In genomic region chr5:77307821-77308553, GRCm38 (mm10) we compare ENCODE assay signal across 9 mouse cellular contexts. TPM values are rescaled to one million over a fixed set of nuclear protein-coding genes. Genes with fewer than 3 reads are reported as not detected.
DNase-seq lines count a peak whose midpoint lies in the region; ATAC-seq and TF ChIP-seq lines count a peak whose summit lies in the region.
"Had no signal": no experiment of that assay in that cellular context is flagged by ENCODE, and none has a peak within 500 bp of the region (broad histone marks: within the 10 kb centered on the region; RNA-seq: fewer than 3 reads in every experiment).

No protein-coding gene starts in this region.

- peaks cover 21% of the 10 kb centered on the region for H3K4me1 ChIP-seq in heart, embryonic 16.5 days (ENCODE audit: control insufficient read depth, insufficient read depth, low read length)
- peaks cover 6% of the 10 kb centered on the region; the same call in 1 of the 2 replicates for H3K4me1 ChIP-seq in cortical plate, adult 2 months (ENCODE audit: control insufficient read depth, insufficient read depth, low read length)
- H3K4me1 ChIP-seq in intestine, embryonic 15.5 days (replicated peaks) = peaks cover 17% of the 10 kb centered on the region
- peaks cover 22% of the 10 kb centered on the region for H3K4me1 ChIP-seq in midbrain, embryonic 16.5 days (ENCODE audit: control insufficient read depth, insufficient read depth, low read length)

- H3K36me3 ChIP-seq in heart, embryonic 16.5 days (ENCODE audit: control insufficient read depth, insufficient read depth) = peaks cover 17% of the 10 kb centered on the region
- peaks cover 11% of the 10 kb centered on the region; the same call in 1 of the 2 replicates for H3K36me3 ChIP-seq in intestine, embryonic 15.5 days
- peaks cover 11% of the 10 kb centered on the region; the same call in 1 of the 2 replicates for H3K36me3 ChIP-seq in midbrain, embryonic 16.5 days (ENCODE audit: control insufficient read depth, insufficient read depth, low read length)

- WGBS in heart, embryonic 16.5 days = 75% methylated on average over 5 of the region's 5 CpGs
- 82% methylated on average over 5 of the region's 5 CpGs for WGBS in intestine, embryonic 15.5 days
- 78% methylated on average over 5 of the region's 5 CpGs for WGBS in midbrain, embryonic 16.5 days

- no peak for TF ChIP-seq CTCF in cortical plate, adult 2 months (IDR thresholded peaks at IDR 0.05; ENCODE audit: extremely low read depth, insufficient read depth, low read length)

- ATAC-seq in heart, embryonic 16.5 days (replicated peaks; ENCODE audit: extremely low read depth, insufficient read depth, low FRiP score) = no peak
- ATAC-seq in intestine, embryonic 15.5 days = no peak
- ATAC-seq in midbrain, embryonic 16.5 days = no peak
- ATAC-seq in erythroid progenitor cell, adult 5-6 weeks (replicated peaks; ENCODE audit: low FRiP score, poor library complexity, severe bottlenecking) = no peak

- TF ChIP-seq POLR2A in cortical plate, adult 2 months (IDR thresholded peaks at IDR 0.05; ENCODE audit: extremely low read depth, insufficient read depth, low read length) = no peak

- H3K9me3 ChIP-seq in heart, embryonic 16.5 days (replicated peaks; ENCODE audit: control insufficient read depth, low read length) = no peaks in the 10 kb centered on the region
- H3K9me3 ChIP-seq in intestine, embryonic 15.5 days = no peaks in the 10 kb centered on the region
- no peaks in the 10 kb centered on the region for H3K9me3 ChIP-seq in midbrain, embryonic 16.5 days (replicated peaks; ENCODE audit: control insufficient read depth, low read length, poor library complexity, severe bottlenecking)

- H3K27me3 ChIP-seq in heart, embryonic 16.5 days (ENCODE audit: control insufficient read depth, insufficient read depth, low read length) = no peaks in the 10 kb centered on the region
- no peaks in the 10 kb centered on the region for H3K27me3 ChIP-seq in intestine, embryonic 15.5 days (replicated peaks)
- H3K27me3 ChIP-seq in midbrain, embryonic 16.5 days (ENCODE audit: control insufficient read depth, insufficient read depth, low read depth, low read length) = no peaks in the 10 kb centered on the region

- H3K4me2 ChIP-seq in heart, embryonic 16.5 days (ENCODE audit: low read depth, low read length) = peak overlapping the region; percentile 90
- H3K4me2 ChIP-seq in intestine, embryonic 15.5 days (replicated peaks) = peak overlapping the region; percentile 93
- peak overlapping the region; percentile 99 for H3K4me2 ChIP-seq in midbrain, embryonic 16.5 days (ENCODE audit: low read length)

- no peak for DNase-seq in heart, adult 9 months (ENCODE audit: low spot score in 2 of 2)
- DNase-seq in testis, postnatal 14 days (ENCODE audit: low spot score) = no peak
- DNase-seq in layer of hippocampus, adult 9-10 months (ENCODE audit: low spot score) = no peak
- DNase-seq: lung, postnatal 10 days had no signal

- H3K27ac ChIP-seq in heart, embryonic 16.5 days (ENCODE audit: low read length) = no peak overlapping the region
- H3K27ac ChIP-seq in cortical plate, adult 2 months (ENCODE audit: insufficient read depth, low read length) = no peak overlapping the region
- no peak overlapping the region for H3K27ac ChIP-seq in intestine, embryonic 15.5 days
- no peak overlapping the region for H3K27ac ChIP-seq in midbrain, embryonic 16.5 days (ENCODE audit: low read length)

- H3K4me3 ChIP-seq in heart, embryonic 16.5 days (ENCODE audit: low read length) = peak overlapping the region; percentile 95; the same call in 1 of the 2 replicates
- peak overlapping the region; percentile 50 for H3K4me3 ChIP-seq in cortical plate, adult 2 months (ENCODE audit: insufficient read depth, low read length)
- peak overlapping the region; percentile 83 for H3K4me3 ChIP-seq in intestine, embryonic 15.5 days (replicated peaks)
- peak overlapping the region; percentile 76 for H3K4me3 ChIP-seq in midbrain, embryonic 16.5 days (ENCODE audit: low read depth, low read length)

- no peak overlapping the region for H3K9ac ChIP-seq in heart, embryonic 16.5 days (ENCODE audit: low read length)
- peak overlapping the region; percentile 68 for H3K9ac ChIP-seq in intestine, embryonic 15.5 days
- H3K9ac ChIP-seq in midbrain, embryonic 16.5 days (ENCODE audit: low read depth, low read length) = 0 out of 2 replicates have a peak overlapping the region, but pooled peaks have one; percentile 13

RNA-seq across cellular contexts. Expression of gene Noa1, which starts 1.9 kb away (rescaled TPM):
- 22.5 and 23.7 TPM in 2 replicates for polyA plus RNA-seq in heart, embryonic 16.5 days (2015; fragmentation: Nextera tagmentation; extraction: Ambion mirVana)
- polyA plus RNA-seq in cortical plate, adult 2 months (2012; rRNA removed) = 18.4 and 18.5 TPM in 2 replicates
- 35.3 and 35.4 TPM in 2 replicates for polyA plus RNA-seq in intestine, embryonic 15.5 days (2015; fragmentation: Nextera tagmentation; extraction: Ambion mirVana)
- 36.2 and 36.5 TPM in 2 replicates for polyA plus RNA-seq in midbrain, embryonic 16.5 days (2015; fragmentation: Nextera tagmentation; extraction: Ambion mirVana)
- 6.3 and 10.5 TPM in 2 replicates for total RNA-seq in erythroid progenitor cell, adult 5-6 weeks (2015; ENCODE audit: low replicate concordance)
- 11.6 and 28.2 TPM in 2 replicates for total RNA-seq in erythroid progenitor cell, adult 5-6 weeks (2017; ENCODE audit: low replicate concordance)

RNA-seq across cellular contexts. Expression of gene Polr2b, which starts 2.0 kb away (rescaled TPM):
- 39.0 and 40.4 TPM in 2 replicates for polyA plus RNA-seq in heart, embryonic 16.5 days (2015; fragmentation: Nextera tagmentation; extraction: Ambion mirVana)
- 35.4 and 35.9 TPM in 2 replicates for polyA plus RNA-seq in cortical plate, adult 2 months (2012; rRNA removed)
- 51.5 and 55.9 TPM in 2 replicates for polyA plus RNA-seq in intestine, embryonic 15.5 days (2015; fragmentation: Nextera tagmentation; extraction: Ambion mirVana)
- 62.5 and 64.9 TPM in 2 replicates for polyA plus RNA-seq in midbrain, embryonic 16.5 days (2015; fragmentation: Nextera tagmentation; extraction: Ambion mirVana)
- total RNA-seq in erythroid progenitor cell, adult 5-6 weeks (2015; ENCODE audit: low replicate concordance) = 43.6 and 62.5 TPM in 2 replicates
- total RNA-seq in erythroid progenitor cell, adult 5-6 weeks (2017; ENCODE audit: low replicate concordance) = 53.7 and 109 TPM in 2 replicates

RNA-seq across cellular contexts. Expression of gene Rest, which starts 42.7 kb away (rescaled TPM):
- 18.9 and 20.3 TPM in 2 replicates for polyA plus RNA-seq in heart, embryonic 16.5 days (2015; fragmentation: Nextera tagmentation; extraction: Ambion mirVana)
- polyA plus RNA-seq in cortical plate, adult 2 months (2012; rRNA removed) = 2.4 and 2.6 TPM in 2 replicates
- polyA plus RNA-seq in intestine, embryonic 15.5 days (2015; fragmentation: Nextera tagmentation; extraction: Ambion mirVana) = 24.0 and 28.0 TPM in 2 replicates
- polyA plus RNA-seq in midbrain, embryonic 16.5 days (2015; fragmentation: Nextera tagmentation; extraction: Ambion mirVana) = 4.8 and 4.9 TPM in 2 replicates
- total RNA-seq in erythroid progenitor cell, adult 5-6 weeks (2015; ENCODE audit: low replicate concordance) = 7.2 and 8.8 TPM in 2 replicates
- 11.2 and 13.4 TPM in 2 replicates for total RNA-seq in erythroid progenitor cell, adult 5-6 weeks (2017; ENCODE audit: low replicate concordance)
